Mouse (Mus musculus): ENCODE data around the gene Ahsa1.
A peak's percentile ranks its signal among the peaks of the same experiment; 100 is the strongest.
"Not testable (repeated sequence)": the region's sequence is repeated elsewhere in the genome, so short reads cannot be mapped to it uniquely, and the experiment has no call there.

The Ahsa1 gene

DNA sequence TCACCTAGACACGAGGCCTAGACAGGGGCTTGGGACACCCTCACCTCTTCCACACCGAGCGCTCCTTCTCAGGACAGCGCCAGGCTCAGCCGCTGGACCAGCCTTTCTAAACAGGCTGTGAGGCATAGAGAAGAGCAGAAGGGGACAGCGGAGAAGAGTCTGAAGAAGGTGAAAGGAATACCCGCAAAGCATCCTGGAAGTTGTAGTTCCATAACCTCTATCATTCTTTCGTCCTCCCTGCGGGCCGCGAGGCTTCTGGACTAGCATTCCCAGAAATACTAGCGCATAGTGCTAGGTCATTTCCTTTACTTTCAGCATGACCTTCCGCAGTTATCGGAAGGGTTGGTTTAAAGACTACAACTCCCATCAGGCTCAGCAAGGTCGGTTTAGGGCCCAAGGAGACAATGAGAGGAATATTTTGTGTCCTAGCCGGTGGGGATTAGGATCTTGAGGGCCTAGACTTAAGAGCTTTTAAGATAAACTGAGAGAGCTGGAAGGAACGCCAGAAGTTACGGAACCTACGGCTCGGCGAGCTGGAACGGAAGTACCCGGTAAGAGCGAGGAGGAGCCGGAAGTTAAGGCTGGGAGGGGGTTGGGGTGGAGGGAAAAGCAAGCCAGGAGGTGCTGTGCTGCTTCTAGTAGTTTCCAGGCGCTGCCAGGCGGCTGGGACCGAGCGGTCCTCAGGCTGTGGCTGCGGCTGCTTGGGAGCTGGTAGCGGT is at the start of gene Ahsa1, which contains the start of gene Vipas39:
Gene Ahsa1 (plus strand): TSS at position 372 of the 719 bp plus-strand sequence.
Gene Vipas39 (minus strand): TSS at position 149 of the 719 bp plus-strand sequence.
- peak; percentile 95 for DNase-seq (ENCODE audit: low read depth, low spot score)

GRCm38 (mm10) chr12:87217596-87217995 is 48.7 kb upstream of the Ahsa1 start:
- DNase-seq (ENCODE audit: low read depth, low spot score) = no peak

DNA sequence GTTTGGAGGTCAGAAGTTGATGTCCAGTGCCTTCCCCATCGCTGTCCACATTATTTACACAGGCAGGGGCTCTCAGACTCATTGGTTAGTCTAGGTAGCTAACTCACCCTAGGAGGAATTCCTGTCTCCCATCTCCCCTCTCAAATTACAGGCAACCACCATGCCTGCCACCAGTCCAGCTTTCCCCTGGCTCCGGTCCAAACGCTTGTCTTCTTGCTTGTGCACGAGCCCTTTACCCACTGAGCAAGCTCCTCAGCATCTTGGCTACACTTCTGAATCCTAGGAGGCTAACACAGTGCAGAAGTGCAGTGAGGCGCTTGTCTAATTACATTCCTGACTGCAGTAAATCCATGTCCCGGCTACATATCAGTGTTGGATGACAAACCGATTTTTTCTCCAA is 46.9 kb upstream of the Ahsa1 start:
- no peak for DNase-seq (ENCODE audit: low read depth, low spot score)

- peak; percentile 27 for DNase-seq (ENCODE audit: low read depth, low spot score)
These were observed 41.3 kb upstream of the Ahsa1 start for GRCm38 (mm10) chr12:87224950-87225349.

DNA sequence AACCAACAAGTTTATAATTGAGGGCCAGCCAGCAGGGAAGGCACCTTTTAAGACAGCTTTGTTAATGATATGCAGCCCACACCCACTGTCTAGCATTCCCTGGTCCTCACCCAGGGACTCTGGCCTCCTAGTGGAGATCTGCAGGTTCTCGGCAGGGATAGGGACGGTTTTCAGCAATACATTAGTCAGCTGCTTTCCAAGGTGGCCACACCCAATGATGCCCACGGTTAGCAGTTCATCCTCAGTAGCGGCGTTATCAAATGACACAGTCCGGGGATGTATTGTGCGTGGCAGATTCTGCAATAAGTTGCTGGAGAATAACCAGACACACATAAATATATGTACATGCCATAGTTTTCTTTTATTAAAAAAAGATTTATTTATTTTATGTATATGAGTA is 39.5 kb upstream of the Ahsa1 start:
- no peak for DNase-seq (ENCODE audit: low read depth, low spot score)

DNA sequence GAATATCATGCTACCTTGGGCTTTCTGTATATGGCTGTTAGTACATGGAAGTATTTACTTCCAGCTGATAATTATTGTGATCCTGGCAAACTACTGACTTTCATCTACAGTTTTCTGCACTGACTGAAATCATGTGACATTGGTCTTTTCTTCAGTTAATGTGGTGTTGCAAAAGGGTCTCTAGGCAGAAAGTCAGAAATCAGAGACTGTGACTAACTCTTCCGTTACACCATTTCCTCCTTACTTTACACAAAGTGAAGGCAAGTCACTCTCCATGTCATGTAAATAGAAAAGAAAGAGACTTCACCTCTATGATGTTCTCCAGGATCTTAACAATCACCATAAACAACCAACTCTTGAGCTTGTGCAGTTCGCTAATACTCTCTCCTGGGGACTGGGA is 36.6 kb upstream of the Ahsa1 start:
- DNase-seq (ENCODE audit: low read depth, low spot score) = no peak

DNA sequence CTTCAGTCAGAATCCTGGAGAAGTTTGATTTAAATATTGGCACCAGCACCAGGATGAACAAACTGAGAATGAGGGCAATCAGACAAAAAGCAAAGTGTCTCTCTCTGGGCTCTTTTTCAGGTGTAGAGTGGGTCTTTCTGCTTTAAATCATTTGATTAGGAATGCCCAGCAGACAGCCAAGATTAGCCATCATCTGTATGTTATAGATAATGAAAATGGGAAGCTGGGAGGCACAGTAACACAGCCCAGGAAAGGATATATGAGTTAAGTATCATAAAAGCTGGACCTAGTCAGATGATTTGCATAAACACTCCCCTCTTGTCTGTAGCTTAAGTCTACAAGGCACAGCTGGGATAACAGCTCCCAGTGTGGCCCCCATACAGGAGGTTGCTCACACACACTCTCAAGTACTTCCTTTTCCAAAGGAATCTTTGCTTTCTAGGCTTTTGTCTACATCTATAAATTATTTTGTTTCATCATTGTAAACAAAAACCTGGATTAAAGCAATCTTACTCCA is 35.8 kb upstream of the Ahsa1 start:
- DNase-seq (ENCODE audit: low read depth, low spot score) = no peak

DNA sequence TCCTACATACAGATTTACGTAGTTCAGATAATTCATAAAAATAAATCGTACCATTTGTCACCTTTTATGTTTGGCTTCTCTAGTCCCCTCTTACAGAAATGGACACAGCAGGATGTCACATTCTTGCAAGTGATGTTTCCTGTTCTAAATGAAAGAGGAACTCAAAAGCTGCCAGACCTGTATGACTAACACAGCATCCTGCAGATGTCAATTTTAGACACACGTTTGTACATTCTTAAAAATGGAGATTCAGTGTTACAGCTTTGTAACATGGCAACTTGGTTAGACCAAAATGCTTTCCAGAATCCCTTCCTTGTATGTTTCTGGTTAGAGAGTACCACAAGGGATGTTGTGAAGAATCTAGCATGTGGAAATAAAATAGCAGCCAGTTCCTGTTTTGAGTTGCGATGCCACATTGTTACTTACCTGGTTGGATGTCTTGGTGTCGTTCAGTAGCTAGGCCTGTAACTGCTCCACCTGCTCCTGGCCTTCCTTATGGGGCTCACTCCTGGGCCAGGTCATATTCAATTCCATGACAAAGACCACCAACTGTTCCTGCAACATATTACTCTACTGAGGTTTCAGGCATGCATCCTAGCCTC is 29.3 kb upstream of the Ahsa1 start:
- peak; percentile 9 for DNase-seq (ENCODE audit: low read depth, low spot score)

DNA sequence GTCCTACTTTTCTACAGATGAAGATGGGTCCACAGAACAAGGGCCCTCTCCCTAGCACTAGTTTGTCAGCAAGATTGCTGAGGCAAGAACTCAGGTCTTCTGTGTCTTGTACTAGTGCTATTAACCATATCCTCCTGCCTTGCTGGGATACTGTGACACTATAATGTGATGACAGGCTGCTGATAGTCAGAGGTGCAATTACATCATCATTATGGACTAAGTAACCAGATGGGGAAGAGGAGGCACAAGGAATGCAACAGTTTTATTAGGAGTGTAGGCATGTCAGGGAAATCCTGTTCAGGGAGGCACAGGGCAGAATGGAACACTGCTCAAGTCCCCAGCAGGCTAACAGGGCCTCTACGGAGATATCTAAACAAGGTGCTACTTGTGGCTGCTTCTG is 27.6 kb upstream of the Ahsa1 start, which contains the start of gene Noxred1:
Gene Noxred1 (minus strand): TSS at position 101 of the 400 bp plus-strand sequence.
- DNase-seq (ENCODE audit: low read depth, low spot score) = no peak

- no peak for DNase-seq (ENCODE audit: low read depth, low spot score)
These were observed 16.1 kb upstream of the Ahsa1 start for GRCm38 (mm10) chr12:87250161-87250560.

GRCm38 (mm10) chr12:87253878-87254277 is 12.4 kb upstream of the Ahsa1 start:
- no peak for DNase-seq (ENCODE audit: low read depth, low spot score)

DNA sequence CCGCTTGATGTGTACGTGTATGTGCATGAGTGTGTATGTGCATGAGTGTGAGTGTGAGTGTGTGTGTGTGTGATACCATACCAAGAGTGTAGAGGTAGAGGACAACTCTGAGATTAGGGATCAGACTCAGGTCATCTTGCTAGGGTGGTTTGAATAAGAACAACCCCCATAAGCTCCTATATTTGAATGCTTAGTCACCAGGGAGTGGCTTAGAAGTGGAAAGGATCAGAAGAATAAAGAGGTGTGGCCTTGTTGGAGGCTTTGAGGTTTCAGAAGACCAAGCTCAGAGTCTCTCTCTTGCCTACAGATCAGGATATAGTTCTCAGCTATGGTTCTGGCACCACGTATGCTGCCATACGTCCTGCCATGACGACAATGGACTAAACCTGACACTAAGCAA is 9.7 kb upstream of the Ahsa1 start:
- no peak for DNase-seq (ENCODE audit: low read depth, low spot score)

DNA sequence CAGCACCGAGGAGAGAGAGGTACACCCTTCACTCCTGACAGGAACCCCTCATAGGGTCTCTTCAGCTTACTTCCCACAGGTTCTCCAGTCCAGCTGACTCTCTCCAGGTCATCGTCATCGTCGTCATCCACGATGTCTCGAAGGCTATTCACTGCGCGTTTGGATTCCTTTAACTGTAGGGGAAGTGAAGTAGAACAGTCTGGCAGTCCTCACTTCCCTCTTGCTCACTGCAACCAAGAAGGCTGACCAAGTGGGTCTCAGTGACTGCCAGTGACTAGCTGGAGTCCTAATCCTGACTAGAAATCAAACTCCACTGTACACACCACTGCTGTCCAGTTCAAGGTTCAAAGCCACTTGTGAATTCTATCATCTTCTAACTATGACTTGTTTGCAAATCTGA is 5.7 kb upstream of the Ahsa1 start:
- no peak for DNase-seq (ENCODE audit: low read depth, low spot score)

DNA sequence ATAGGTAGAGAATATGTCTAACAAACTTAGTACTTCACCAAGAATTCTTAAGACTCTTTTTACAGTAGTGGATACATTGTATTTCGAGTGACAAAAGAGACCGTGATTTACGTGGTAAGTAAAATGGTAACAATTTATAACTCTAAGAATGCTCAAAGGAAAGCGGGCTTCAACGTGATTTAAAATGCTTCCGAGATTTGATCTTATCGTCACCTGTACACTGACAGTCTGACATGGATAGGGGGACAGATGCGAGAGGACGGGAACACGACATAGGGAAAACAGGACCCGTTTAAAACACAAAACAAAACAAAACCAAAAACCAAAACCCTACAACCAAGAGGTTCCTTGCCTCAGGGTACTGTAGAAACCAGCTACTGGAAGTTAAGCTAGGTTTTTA is 835 bp upstream of the Ahsa1 start:
- no peak for DNase-seq (ENCODE audit: low read depth, low spot score)

DNA sequence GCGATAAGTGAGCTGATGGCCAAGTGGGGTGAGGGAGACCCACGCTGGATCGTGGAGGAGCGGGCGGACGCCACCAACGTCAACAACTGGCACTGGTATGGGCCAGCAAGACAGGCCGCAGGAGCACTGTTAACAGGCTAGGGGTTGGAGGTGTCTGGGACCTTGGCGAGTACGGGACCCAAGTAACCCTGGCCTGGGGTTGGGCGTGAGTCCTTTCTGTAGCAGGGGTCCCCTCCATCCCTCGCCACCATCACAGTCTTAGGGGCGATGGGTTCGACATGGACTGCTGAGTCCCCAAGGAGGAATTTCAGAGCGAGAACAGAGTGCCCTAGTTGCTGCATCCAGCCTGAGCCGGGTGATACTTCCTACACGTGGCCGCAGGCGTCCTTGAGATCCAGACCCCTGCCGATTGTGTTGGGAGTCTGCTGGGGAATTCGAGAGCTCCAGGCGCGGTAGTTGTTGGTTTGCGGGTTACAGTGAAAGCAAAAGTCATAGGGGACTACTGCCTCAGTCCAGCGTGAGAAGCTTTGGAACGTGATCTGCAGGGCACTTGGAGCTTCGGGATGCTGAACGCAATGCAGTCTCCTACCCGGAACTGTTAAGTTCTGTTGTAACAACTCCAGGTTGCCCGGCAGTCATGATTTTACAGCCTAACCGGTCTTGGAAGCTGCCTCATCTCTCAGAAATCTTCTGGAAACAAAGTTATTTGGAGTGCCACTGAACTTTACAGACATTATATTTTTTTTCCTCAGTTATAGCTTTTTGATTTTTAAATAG is 736 bp downstream of the Ahsa1 start:
- peak; percentile 35 for DNase-seq (ENCODE audit: low read depth, low spot score)

DNA sequence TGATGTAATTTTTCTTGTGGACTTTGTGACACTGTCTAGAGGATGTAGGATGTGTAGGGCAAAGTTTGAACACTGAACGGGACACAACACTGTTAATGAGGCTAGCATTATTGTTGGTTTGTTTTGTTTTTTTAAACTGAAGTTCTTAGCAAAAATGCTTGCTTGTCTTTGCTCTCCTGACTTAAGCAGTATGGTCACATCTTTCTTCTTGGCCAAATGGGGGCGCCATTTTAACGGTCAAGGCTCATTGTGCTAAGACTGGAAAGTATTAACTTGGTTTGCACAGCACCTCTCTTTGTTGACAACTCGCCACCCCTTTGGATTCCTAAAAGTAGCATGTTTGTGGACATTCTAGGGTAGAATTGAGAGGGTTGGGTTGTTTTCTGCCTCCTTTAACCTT is 1.4 kb downstream of the Ahsa1 start:
- peak; percentile 52 for DNase-seq (ENCODE audit: low read depth, low spot score)

- no peak for DNase-seq (ENCODE audit: low read depth, low spot score)
These were observed 8.9 kb downstream of the Ahsa1 start for GRCm38 (mm10) chr12:87274853-87275831.

- DNase-seq (ENCODE audit: low read depth, low spot score) = not testable (repeated sequence)
These were observed 11.0 kb downstream of the Ahsa1 start for GRCm38 (mm10) chr12:87277251-87277650.

DNA sequence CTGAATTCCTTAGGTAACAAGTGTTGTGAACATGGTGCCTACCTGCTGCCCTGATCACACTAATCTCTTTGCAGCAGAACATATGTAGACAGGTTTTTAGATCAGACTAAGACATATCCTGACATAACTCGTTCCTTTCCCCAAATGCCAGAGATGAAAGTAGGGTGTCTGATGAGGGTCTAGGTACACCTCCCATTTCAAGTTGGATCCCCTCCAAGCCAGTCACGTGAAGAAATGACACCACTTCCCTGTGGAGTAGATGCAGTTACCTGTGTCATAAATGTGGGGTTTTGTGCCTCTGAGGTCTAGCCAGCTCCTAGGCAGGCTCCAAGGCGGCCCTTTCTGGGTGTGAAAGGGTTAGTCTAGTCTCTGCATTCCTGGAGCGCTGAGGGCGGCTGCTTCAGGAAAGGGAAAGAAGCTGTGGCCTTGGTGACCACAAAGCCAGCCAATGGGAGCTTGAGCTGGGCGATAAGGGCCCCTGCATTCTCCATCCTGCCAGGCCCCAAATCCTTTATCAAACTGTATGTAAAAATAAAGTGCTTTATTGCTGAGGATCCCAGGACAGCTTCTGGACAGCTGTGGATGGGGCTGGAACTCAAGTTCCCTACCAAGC is 11.9 kb downstream of the Ahsa1 start:
- DNase-seq (ENCODE audit: low read depth, low spot score) = no peak

DNA sequence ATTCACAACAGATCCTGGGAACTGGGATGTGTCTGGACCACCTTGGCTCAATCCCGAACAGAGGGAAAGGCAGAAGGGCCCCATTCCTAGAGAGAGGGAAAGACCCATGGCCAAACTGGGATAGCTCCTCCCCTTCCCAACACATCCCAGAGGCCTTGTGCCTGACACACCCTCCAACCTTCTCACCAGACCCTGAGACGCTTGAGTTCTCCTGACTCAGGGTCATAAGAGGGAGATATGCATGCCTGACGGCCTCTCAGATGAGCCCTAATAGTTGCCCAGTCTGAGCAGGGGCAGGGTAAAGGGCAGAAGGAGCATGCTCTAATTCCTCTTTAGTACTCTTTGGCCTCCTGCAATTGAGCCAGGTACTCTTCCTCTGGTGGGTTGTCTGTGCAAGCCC is 13.1 kb downstream of the Ahsa1 start:
- DNase-seq (ENCODE audit: low read depth, low spot score) = no peak

- no peak for DNase-seq (ENCODE audit: low read depth, low spot score)
These were observed 13.6 kb downstream of the Ahsa1 start for GRCm38 (mm10) chr12:87279879-87280278.

Data from CD4-positive, CD25-positive, alpha-beta regulatory T cell, adult 2 months (primary cell).